Mouse (Mus musculus): ENCODE data around the gene Irx3. TPM values are rescaled to one million over a fixed set of nuclear protein-coding genes. Genes with fewer than 3 reads are reported as not detected.

Gene Irx3
- polyA plus RNA-seq, 1 experiment: 0.56 TPM

- no peak overlapping the region for H3K4me3 ChIP-seq (ENCODE audit: low read depth, low read length)
- H3K27ac ChIP-seq (ENCODE audit: insufficient read depth, low read depth, low read length): no peak overlapping the region
- no peak for TF ChIP-seq CTCF (IDR thresholded peaks at IDR 0.05; ENCODE audit: extremely low read depth, insufficient read length, insufficient replicate concordance, low read depth, low read length)
- TF ChIP-seq POLR2A (IDR thresholded peaks at IDR 0.05; ENCODE audit: low read depth, low read length): no peak
- no peaks in the 10 kb centered on the region for H3K36me3 ChIP-seq (ENCODE audit: control insufficient read depth, insufficient read depth, low read length)
- H3K4me1 ChIP-seq (ENCODE audit: control insufficient read depth, insufficient read depth, insufficient read length, low read length): no peaks in the 10 kb centered on the region
- 85% methylated on average over 7 of the region's 7 CpGs for WGBS
- H3K27me3 ChIP-seq (ENCODE audit: control insufficient read depth, insufficient read depth, low read length): no peaks in the 10 kb centered on the region
Measured at GRCm38 (mm10) chr8:91755566-91755965, 46.3 kb downstream of the Irx3 start.

- Histone ChIP-seq H3K27me3 (ENCODE audit: control insufficient read depth, insufficient read depth, low read length) (no peaks in the 10 kb centered on the region), H3K27ac (ENCODE audit: insufficient read depth, low read depth, low read length) (no peak overlapping the region), H3K36me3 (ENCODE audit: control insufficient read depth, insufficient read depth, low read length) (no peaks in the 10 kb centered on the region), H3K4me3 (ENCODE audit: low read depth, low read length) (no peak overlapping the region), H3K4me1 (ENCODE audit: control insufficient read depth, insufficient read depth, insufficient read length, low read length) (no peaks in the 10 kb centered on the region)
- TF ChIP-seq CTCF (IDR thresholded peaks at IDR 0.05; ENCODE audit: extremely low read depth, insufficient read length, insufficient replicate concordance, low read depth, low read length) (no peak), POLR2A (IDR thresholded peaks at IDR 0.05; ENCODE audit: low read depth, low read length) (no peak)
- WGBS: 74% methylated on average over 9 of the region's 9 CpGs
Measured at GRCm38 (mm10) chr8:91755062-91755461, 46.8 kb downstream of the Irx3 start.

- Histone ChIP-seq H3K36me3 (ENCODE audit: control insufficient read depth, insufficient read depth, low read length) (no peaks in the 10 kb centered on the region), H3K4me3 (ENCODE audit: low read depth, low read length) (no peak overlapping the region), H3K27ac (ENCODE audit: insufficient read depth, low read depth, low read length) (no peak overlapping the region), H3K27me3 (ENCODE audit: control insufficient read depth, insufficient read depth, low read length) (no peaks in the 10 kb centered on the region), H3K4me1 (ENCODE audit: control insufficient read depth, insufficient read depth, insufficient read length, low read length) (no peaks in the 10 kb centered on the region)
- TF ChIP-seq CTCF (IDR thresholded peaks at IDR 0.05; ENCODE audit: extremely low read depth, insufficient read length, insufficient replicate concordance, low read depth, low read length): no peak
- no peak for TF ChIP-seq POLR2A (IDR thresholded peaks at IDR 0.05; ENCODE audit: low read depth, low read length)
- 56% methylated on average over 7 of the region's 7 CpGs for WGBS
Measured at GRCm38 (mm10) chr8:91750794-91751125, 51.1 kb downstream of the Irx3 start.

GRCm38 (mm10) chr8:91750096-91750793 lies 51.6 kb downstream of the Irx3 start:
- no peaks in the 10 kb centered on the region for H3K36me3 ChIP-seq (ENCODE audit: control insufficient read depth, insufficient read depth, low read length)
- H3K27ac ChIP-seq (ENCODE audit: insufficient read depth, low read depth, low read length): no peak overlapping the region
- H3K4me3 ChIP-seq (ENCODE audit: low read depth, low read length): no peak overlapping the region
- 86% methylated on average over 15 of the region's 15 CpGs for WGBS
- no peak for TF ChIP-seq CTCF (IDR thresholded peaks at IDR 0.05; ENCODE audit: extremely low read depth, insufficient read length, insufficient replicate concordance, low read depth, low read length)
- TF ChIP-seq POLR2A (IDR thresholded peaks at IDR 0.05; ENCODE audit: low read depth, low read length): no peak
- no peaks in the 10 kb centered on the region for H3K27me3 ChIP-seq (ENCODE audit: control insufficient read depth, insufficient read depth, low read length)
- no peaks in the 10 kb centered on the region for H3K4me1 ChIP-seq (ENCODE audit: control insufficient read depth, insufficient read depth, insufficient read length, low read length)

GRCm38 (mm10) chr8:91749412-91749811 lies 52.5 kb downstream of the Irx3 start:
- 71% methylated on average over 5 of the region's 5 CpGs for WGBS
- no peak for TF ChIP-seq CTCF (IDR thresholded peaks at IDR 0.05; ENCODE audit: extremely low read depth, insufficient read length, insufficient replicate concordance, low read depth, low read length)
- TF ChIP-seq POLR2A (IDR thresholded peaks at IDR 0.05; ENCODE audit: low read depth, low read length): no peak
- no peak overlapping the region for H3K27ac ChIP-seq (ENCODE audit: insufficient read depth, low read depth, low read length)
- no peaks in the 10 kb centered on the region for H3K4me1 ChIP-seq (ENCODE audit: control insufficient read depth, insufficient read depth, insufficient read length, low read length)
- no peak overlapping the region for H3K4me3 ChIP-seq (ENCODE audit: low read depth, low read length)
- no peaks in the 10 kb centered on the region for H3K36me3 ChIP-seq (ENCODE audit: control insufficient read depth, insufficient read depth, low read length)
- no peaks in the 10 kb centered on the region for H3K27me3 ChIP-seq (ENCODE audit: control insufficient read depth, insufficient read depth, low read length)

All from small intestine, adult 2 months (tissue).